ENCODE assay signal across 8 mouse cellular contexts in genomic region chr4:150087161-150087889, GRCm38 (mm10). TPM values are rescaled to one million over a fixed set of nuclear protein-coding genes. Genes with fewer than 3 reads are reported as not detected.
A peak's percentile ranks its signal among the peaks of the same experiment; 100 is the strongest.
DNase-seq lines count a peak whose midpoint lies in the region; ATAC-seq lines count a peak whose summit lies in the region.

Gene Gpr157, plus strand, starts transcription at chr4:150087365.

- DNase-seq in R1 (ENCODE audit: low read depth, low spot score) = peak; percentile 99
- peak; percentile 81 to 86 for DNase-seq in cerebellum, postnatal 36 days
- peak; percentile 84 to 85 for DNase-seq in frontal cortex, postnatal 36 days (ENCODE audit: low spot score in 2 of 2)
- DNase-seq in left cerebral cortex, adult 11 months (ENCODE audit: low spot score) = peak; percentile 84
- DNase-seq in lung, postnatal 4 days = peak; percentile 95 to 96
- DNase-seq in retina, postnatal 7 days (ENCODE audit: low read depth, low spot score) = peak; percentile 86
- peak; percentile 69 for DNase-seq in urinary bladder, adult 2 months (ENCODE audit: low spot score)

- peaks cover 25% of the 10 kb centered on the region for H3K27me3 ChIP-seq in hindbrain, embryonic 15.5 days

- H3K4me2 ChIP-seq in hindbrain, embryonic 15.5 days = peak within 1 kb of the TSS; percentile 98

- no peaks in the 10 kb centered on the region for H3K9me3 ChIP-seq in hindbrain, embryonic 15.5 days

- no peaks in the 10 kb centered on the region for H3K36me3 ChIP-seq in hindbrain, embryonic 15.5 days

- WGBS in hindbrain, embryonic 15.5 days = under 1% methylated on average over 41 of the region's 56 CpGs

- H3K4me1 ChIP-seq in hindbrain, embryonic 15.5 days (replicated peaks) = peaks cover 14% of the 10 kb centered on the region

- peak within 1 kb of the TSS; percentile 43 for H3K9ac ChIP-seq in hindbrain, embryonic 15.5 days

- 0 out of 2 replicates have a peak within 1 kb of the TSS, but pooled peaks have one; percentile 11 for H3K27ac ChIP-seq in hindbrain, embryonic 15.5 days (replicated peaks)

- ATAC-seq in hindbrain, embryonic 15.5 days (ENCODE audit: low FRiP score, low read depth) = peak; percentile 97

- peak within 1 kb of the TSS; percentile 55 for H3K4me3 ChIP-seq in hindbrain, embryonic 15.5 days

RNA-seq across cellular contexts. Expression of gene Gpr157, which starts in this region (rescaled TPM):
- 0.40 and 0.59 TPM in 2 replicates for polyA plus RNA-seq in hindbrain, embryonic 15.5 days (2015; fragmentation: Nextera tagmentation; extraction: Ambion mirVana)
- polyA plus RNA-seq in urinary bladder, adult 2 months (2012; rRNA removed) = 1.7 and 2.0 TPM in 2 replicates

Comparison
In these comparisons a context has a peak if more than half of its experiments do, and no peak if none do; other contexts are left out.
1. Peak in every context shown above with its lines: DNase-seq, ATAC-seq, H3K4me3 ChIP-seq and H3K27ac ChIP-seq.
2. Peak in ATAC-seq, H3K4me3 ChIP-seq, H3K27ac ChIP-seq, H3K9ac ChIP-seq and H3K4me2 ChIP-seq in hindbrain, embryonic 15.5 days; RNA of the gene not detected or under 1 TPM.